Mouse (Mus musculus): ENCODE results near the gene Gm12184.

GRCm38 (mm10) chr11:48818346-48818745, 8.1 kb downstream of the Gm12184 start:
- TF ChIP-seq POLR2A (IDR thresholded peaks at IDR 0.05; ENCODE audit: borderline replicate concordance, extremely low read depth, low read depth, low read length): no peak
- no peak for TF ChIP-seq CTCF (IDR thresholded peaks at IDR 0.05; ENCODE audit: insufficient read depth, low read length)

All from lung, adult 2 months (tissue).